Mouse (Mus musculus) ES-Bruce4 (cell line): ENCODE measurements around the gene Med4. TPM values are rescaled to one million over a fixed set of nuclear protein-coding genes. Genes with fewer than 3 reads are reported as not detected.
"Not testable (repeated sequence)": the region's sequence is repeated elsewhere in the genome, so short reads cannot be mapped to it uniquely, and the experiment has no call there.

Source experiments
- H3K27ac ChIP-seq: 2 replicates; pipeline ENCODE4 v1.5.1; 2012; ENCODE audit warnings: low read length, inconsistent platforms; ENCODE audit not compliant: insufficient read depth
- H3K27me3 ChIP-seq: 2 replicates; pipeline ENCODE4 v1.6.1; 2012; ENCODE audit warnings: mild to moderate bottlenecking, low read length, inconsistent platforms; ENCODE audit not compliant: control insufficient read depth, poor library complexity, insufficient read depth, severe bottlenecking
- H3K36me3 ChIP-seq: 2 replicates; pipeline ENCODE4 v1.6.1; 2012; ENCODE audit warnings: inconsistent platforms, mild to moderate bottlenecking, low read length, moderate library complexity; ENCODE audit not compliant: control insufficient read depth, poor library complexity, insufficient read depth, severe bottlenecking
- H3K4me1 ChIP-seq: one replicate; pipeline ENCODE4 v1.8.1; 2011; ENCODE audit warnings: low read length; ENCODE audit not compliant: control insufficient read depth, insufficient read depth
- H3K4me3 ChIP-seq: 2 replicates; pipeline ENCODE4 v1.5.1; 2011; ENCODE audit warnings: low read depth, mild to moderate bottlenecking, low read length
- H3K9ac ChIP-seq: 2 replicates; pipeline ENCODE4 v1.6.1; 2012; ENCODE audit warnings: low read depth, mild to moderate bottlenecking, inconsistent platforms; ENCODE audit not compliant: poor library complexity, severe bottlenecking
- H3K9me3 ChIP-seq: replicated peaks from 2 replicates; pipeline ENCODE4 v1.6.1; 2012; ENCODE audit warnings: mild to moderate bottlenecking, low read length, inconsistent platforms; ENCODE audit not compliant: control insufficient read depth, poor library complexity, insufficient read depth, severe bottlenecking
- CTCF ChIP-seq: IDR thresholded peaks from one replicate; pipeline ENCODE4 v1.8.1; 2011; ENCODE audit warnings: low read depth, low read length
- EP300 ChIP-seq: IDR thresholded peaks from 2 replicates; pipeline ENCODE4 v1.6.1; 2011; ENCODE audit warnings: low read depth, low read length; ENCODE audit not compliant: insufficient read depth
- POLR2A ChIP-seq: IDR thresholded peaks from one replicate; pipeline ENCODE4 v1.8.1; 2011; ENCODE audit warnings: low read length; ENCODE audit not compliant: insufficient read depth
- polyA plus RNA-seq: library from polyadenylated mRNA; stranded (reverse); fragments of >200 nt; gene quantifications from 2 replicates; pipeline ENCODE4 v1.2.4, GENCODE M21; 2011; ENCODE audit warnings: low read depth; ENCODE audit not compliant: missing spikeins, insufficient read depth, insufficient read length

Gene Med4
- polyA plus RNA-seq, 1 experiment = 63.0 TPM

DNA sequence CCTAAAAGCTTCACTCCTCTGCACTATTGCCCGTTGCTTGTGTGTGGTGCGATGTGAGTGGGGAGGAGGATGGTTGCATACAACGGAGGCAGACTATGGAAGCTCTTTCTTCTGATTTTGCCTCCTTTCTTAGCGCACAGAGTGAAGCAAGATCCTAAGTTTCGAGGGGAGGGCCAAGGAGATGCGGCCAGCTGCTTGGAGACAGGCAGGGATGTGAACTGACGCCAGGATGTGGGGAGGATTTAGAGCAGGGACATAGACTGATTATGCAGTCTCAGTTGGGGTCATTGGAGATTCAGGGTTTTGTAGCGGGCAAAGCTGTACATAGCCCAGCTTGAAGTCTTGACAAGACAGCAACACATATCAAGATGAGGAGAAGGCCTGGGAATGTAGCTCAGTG lies 3.5 kb upstream of the Med4 start:
- H3K27me3 ChIP-seq = no peaks in the 10 kb centered on the region
- no peak overlapping the region for H3K27ac ChIP-seq
- no peaks in the 10 kb centered on the region for H3K9me3 ChIP-seq
- H3K36me3 ChIP-seq = no peaks in the 10 kb centered on the region
- no peaks in the 10 kb centered on the region for H3K4me1 ChIP-seq
- H3K9ac ChIP-seq = no peak overlapping the region
- no peak overlapping the region for H3K4me3 ChIP-seq
- no peak for TF ChIP-seq POLR2A

- Histone ChIP-seq H3K27me3 (no peaks in the 10 kb centered on the region), H3K4me1 (no peaks in the 10 kb centered on the region), H3K9me3 (no peaks in the 10 kb centered on the region), H3K9ac (no peak overlapping the region), H3K4me3 (no peak overlapping the region), H3K27ac (no peak overlapping the region), H3K36me3 (peaks cover 5% of the 10 kb centered on the region; the same call in 1 of the 2 replicates)
- TF ChIP-seq EP300 = no peak
- TF ChIP-seq CTCF = no peak
- TF ChIP-seq POLR2A = no peak
Measured at GRCm38 (mm10) chr14:73507200-73507599, 2.6 kb upstream of the Med4 start.

- H3K4me3 ChIP-seq = no peak overlapping the region
- TF ChIP-seq POLR2A (no peak), CTCF (no peak), EP300 (no peak)
Measured at GRCm38 (mm10) chr14:73507702-73508376, 2.0 kb upstream of the Med4 start.

DNA sequence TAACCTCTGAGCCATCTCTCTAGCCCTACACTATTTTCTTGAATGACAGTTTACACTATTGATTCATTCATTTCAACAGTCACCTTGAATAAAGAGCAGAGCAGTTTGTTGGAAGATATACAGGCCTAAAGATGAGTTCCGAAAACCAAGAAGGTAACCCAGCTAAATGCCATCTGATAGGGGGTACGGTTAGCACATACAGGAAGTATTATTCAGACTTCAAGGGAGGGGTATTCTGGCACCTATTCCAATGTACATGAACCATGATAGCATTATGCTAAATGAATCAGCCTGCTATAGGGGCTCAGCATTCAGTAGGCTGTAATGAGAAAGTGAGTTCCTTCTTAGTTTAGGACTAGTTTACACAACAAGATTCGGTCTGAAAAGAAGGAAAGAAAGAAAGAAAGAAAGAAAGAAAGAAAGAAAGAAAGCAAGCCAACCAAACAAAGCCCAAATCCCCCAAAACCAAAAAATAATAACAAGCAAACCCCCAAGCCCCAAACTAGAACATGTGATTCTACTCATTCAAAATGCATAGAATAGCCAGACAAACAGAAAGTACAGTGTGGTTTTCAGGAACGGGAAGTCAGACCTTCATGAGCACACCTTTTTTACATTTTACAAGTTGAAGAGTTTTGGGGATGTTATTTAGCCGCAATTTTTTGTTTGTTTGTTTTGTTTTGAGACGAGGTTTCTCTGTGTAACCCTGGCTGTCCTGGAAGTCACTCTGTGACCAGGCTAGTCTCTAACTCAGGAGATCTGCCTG lies 1.0 kb upstream of the Med4 start:
- no peaks in the 10 kb centered on the region for H3K4me1 ChIP-seq
- TF ChIP-seq CTCF = no peak
- TF ChIP-seq EP300 = no peak
- H3K27ac ChIP-seq = no peak overlapping the region
- no peaks in the 10 kb centered on the region for H3K27me3 ChIP-seq
- H3K36me3 ChIP-seq = peaks cover 5% of the 10 kb centered on the region; the same call in 1 of the 2 replicates
- no peaks in the 10 kb centered on the region for H3K9me3 ChIP-seq
- no peak overlapping the region for H3K9ac ChIP-seq
- H3K4me3 ChIP-seq = no peak overlapping the region

More at GRCm38 (mm10) chr14:73507702-73508376, 2.0 kb upstream of the Med4 start:
- peaks cover 5% of the 10 kb centered on the region; the same call in 1 of the 2 replicates for H3K36me3 ChIP-seq
- H3K9ac ChIP-seq = no peak overlapping the region
- no peaks in the 10 kb centered on the region for H3K9me3 ChIP-seq
- H3K27ac ChIP-seq = no peak overlapping the region
- no peaks in the 10 kb centered on the region for H3K4me1 ChIP-seq
- H3K27me3 ChIP-seq = no peaks in the 10 kb centered on the region

DNA sequence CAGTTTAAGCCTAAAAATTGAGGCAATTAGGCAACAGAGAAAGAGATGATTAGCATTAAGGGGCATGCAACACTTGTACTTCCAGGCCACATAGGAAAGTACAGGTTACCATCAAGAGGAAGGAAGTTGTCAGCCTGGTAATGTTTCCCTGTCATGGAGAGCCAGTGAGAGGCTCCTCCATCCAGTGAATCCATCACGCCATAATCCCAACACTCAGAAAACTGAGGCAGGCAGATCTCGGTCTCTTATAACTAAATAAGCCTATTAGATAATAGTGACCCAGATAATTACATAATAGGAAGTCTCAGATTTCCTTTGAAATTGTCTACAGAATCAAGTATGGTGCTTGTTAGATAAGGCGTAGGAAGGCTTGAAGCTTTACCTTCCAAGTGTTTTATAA lies 14.3 kb downstream of the Med4 start:
- no peaks in the 10 kb centered on the region for H3K27me3 ChIP-seq
- no peak for TF ChIP-seq CTCF
- no peak for TF ChIP-seq POLR2A
- TF ChIP-seq EP300 = no peak
- H3K27ac ChIP-seq = no peak overlapping the region
- H3K9ac ChIP-seq = no peak overlapping the region
- H3K4me3 ChIP-seq = no peak overlapping the region
- 0 out of 2 replicates have a peak, but pooled peaks cover 5% of the 10 kb centered on the region for H3K9me3 ChIP-seq
- H3K4me1 ChIP-seq = no peaks in the 10 kb centered on the region
- no peaks in the 10 kb centered on the region for H3K36me3 ChIP-seq

DNA sequence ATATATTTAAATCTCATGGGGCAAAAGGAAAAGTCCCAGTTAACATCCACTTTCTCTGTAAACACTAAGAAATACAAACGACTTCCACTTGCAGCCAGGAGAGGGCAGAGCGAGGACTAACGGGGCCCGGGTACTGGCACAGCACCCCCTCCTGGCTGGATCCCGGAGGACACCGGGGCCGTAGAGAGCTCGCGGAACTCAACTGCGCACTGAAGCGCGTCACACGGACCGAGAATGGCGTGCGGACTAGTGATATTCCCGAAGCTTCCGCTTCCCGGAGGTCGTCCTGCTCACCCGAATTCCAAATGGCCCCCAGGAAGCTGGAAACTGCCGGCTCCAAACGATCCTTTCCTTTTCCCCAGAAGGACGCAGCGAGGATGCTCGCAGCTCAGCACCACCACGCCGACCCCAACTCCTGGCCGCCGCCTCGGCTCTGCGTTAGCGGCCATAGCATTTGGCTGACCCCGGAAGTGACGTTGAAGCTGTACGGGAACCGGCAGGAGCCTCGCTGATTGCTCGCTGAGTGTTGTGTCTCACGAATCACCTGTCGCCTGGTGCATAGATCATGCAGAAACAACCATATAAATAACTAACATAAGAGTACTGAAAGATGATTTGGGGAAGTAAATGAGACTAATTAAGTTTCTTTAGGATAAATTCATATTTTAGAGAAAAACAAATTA lies 15.1 kb downstream of the Med4 start, which contains the start of gene Sucla2:
Gene Sucla2 (plus strand): TSS at position 554 of the 683 bp plus-strand sequence.
- H3K4me3 ChIP-seq = peak within 1 kb of the TSS; percentile 54
- H3K27me3 ChIP-seq = no peaks in the 10 kb centered on the region
- H3K36me3 ChIP-seq = no peaks in the 10 kb centered on the region
- H3K4me1 ChIP-seq = no peaks in the 10 kb centered on the region
- no peak within 1 kb of the TSS for H3K27ac ChIP-seq
- no peak within 1 kb of the TSS; the same call in 1 of the 2 replicates for H3K9ac ChIP-seq
- 0 out of 2 replicates have a peak, but pooled peaks cover 5% of the 10 kb centered on the region for H3K9me3 ChIP-seq
- TF ChIP-seq CTCF (peak; percentile 99), POLR2A (no peak), EP300 (peak; percentile 57; the same call in 1 of the 2 replicates)

GRCm38 (mm10) chr14:73528661-73529060 lies 18.8 kb downstream of the Med4 start:
- not testable (repeated sequence) for H3K27me3 ChIP-seq, H3K9me3 ChIP-seq, H3K4me3 ChIP-seq, H3K4me1 ChIP-seq, H3K27ac ChIP-seq, H3K36me3 ChIP-seq, H3K9ac ChIP-seq
